Mouse (Mus musculus): ENCODE data around the gene Ctdnep1. TPM values are rescaled to one million over a fixed set of nuclear protein-coding genes. Genes with fewer than 3 reads are reported as not detected.
A peak's percentile ranks its signal among the peaks of the same experiment; 100 is the strongest.

Ctdnep1 gene
- total RNA-seq, 2 experiments from 2014 or later = 101 to 105 TPM

DNA sequence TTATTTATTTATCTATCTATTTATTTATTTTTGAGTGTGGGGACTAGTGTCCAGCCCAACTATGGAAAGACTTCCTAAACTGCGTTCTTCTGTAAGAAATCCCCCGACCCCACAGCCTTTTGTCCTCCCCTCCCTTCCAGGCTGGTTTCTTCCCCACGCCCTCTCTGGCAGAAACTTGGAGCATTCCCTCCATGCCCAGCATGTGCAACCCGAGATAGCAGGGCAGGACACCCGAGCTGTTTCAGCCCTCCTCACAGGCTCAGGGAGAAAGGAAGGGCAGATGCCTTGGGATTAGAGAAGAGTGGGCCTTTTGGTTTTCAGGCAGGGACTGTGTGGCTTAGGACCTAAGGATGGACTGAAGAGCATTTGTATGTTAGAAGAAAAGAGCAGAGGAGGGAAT lies 1.9 kb downstream of the Ctdnep1 start:
- DNase-seq (ENCODE audit: low spot score in 2 of 2) = no peak

DNA sequence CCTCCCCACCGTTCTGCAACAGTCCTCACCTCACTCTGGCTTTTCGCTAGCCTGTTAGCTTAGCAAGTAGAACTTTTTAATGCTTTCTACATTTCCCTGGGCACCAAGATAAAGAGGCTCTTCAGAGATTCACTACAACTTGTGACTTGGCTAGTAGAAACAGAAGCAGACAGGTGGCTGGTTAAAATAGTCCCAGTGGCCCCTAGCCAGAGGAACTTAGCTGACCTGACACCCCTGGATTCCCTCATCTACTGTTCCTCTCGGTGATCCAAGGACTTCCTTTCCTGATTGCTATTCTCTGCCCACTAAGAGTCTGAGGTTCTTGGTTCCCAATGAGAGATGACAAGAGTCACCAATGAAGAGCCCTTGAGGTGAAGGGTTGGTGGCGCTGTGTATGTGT lies 2.4 kb downstream of the Ctdnep1 start:
- no peak for DNase-seq (ENCODE audit: low spot score in 2 of 2)

DNA sequence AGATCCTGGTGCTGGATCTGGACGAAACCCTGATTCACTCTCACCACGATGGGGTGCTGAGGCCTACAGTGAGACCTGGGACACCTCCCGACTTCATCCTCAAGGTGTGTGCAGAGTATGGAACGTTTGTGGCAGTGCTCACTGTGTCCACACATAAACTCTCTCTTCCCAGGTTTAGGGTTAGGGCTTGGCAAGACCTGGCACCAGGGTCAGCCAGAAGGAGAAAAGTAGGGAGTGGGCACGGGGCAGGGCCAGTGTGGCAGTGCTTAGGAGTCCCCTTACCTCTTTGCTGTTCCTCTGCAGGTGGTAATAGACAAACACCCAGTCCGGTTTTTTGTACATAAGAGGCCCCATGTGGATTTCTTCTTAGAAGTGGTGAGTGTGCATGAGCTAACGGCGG lies 3.5 kb downstream of the Ctdnep1 start:
- no peak for DNase-seq (ENCODE audit: low spot score in 2 of 2)

DNA sequence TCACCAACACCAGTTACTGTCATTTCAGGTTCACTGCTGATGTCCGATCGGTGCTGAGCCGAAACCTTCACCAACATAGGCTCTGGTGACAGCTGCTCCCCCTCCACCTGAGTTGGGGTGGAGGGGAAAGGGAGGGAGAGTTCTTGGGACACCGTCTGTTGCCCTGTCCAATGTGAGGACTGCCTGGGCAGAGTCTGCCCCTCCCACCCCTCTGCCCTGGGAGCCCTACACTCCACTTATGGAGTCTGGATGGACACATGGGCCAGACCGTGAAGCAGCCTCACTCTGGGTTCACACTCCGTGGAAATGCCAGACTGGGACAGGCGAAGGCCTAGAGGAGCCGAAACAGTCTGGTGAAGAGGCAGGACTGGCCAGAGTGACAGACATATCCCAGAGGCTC lies 9.0 kb downstream of the Ctdnep1 start:
- no peak for DNase-seq (ENCODE audit: low spot score in 2 of 2)

DNA sequence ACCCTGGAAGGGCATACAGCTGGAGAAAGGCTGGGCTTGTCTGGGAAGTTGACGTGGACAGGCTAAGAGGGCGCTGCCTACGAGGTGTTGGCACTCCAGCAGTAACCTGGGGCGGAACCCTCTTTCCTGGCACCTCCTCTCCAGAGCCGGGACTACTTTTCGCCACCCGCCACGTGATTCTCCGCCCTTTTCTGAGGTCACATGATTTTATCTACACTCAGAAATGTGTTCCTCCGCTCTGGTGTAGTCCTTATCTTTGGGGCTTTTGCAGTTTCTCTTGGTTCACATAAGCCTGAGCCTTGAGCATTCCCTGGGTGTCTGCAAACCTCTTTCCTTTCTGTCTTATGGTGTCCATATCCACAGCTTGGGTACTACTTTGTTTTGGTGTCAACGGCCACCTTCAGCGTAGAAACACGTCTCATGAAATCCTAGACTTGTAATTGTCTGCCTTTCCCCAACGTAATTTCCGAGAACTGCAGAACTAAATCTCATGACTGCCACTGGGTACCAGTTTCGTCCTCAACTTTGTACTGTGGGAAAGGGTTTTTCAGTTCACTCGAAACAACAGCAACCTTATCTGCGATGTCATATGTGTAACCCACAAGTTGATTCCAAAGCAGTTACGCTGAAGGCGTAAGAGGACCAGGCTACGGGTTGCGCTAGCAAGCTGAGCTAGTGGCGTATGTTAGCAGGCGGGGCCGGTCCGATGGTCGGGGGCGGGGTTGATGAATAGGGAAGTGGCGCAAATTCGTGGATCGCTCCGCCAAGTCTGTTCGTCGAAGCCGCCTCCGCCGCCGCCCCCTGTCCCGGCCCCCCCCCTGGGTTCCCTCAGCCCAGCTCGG lies 10.1 kb downstream of the Ctdnep1 start, which contains the start of gene Gabarap:
Gene Gabarap, plus strand, starts transcription at position 294 of the 842 bp plus-strand sequence.
- peak; percentile 97 for DNase-seq (ENCODE audit: low spot score in 2 of 2)

DNA sequence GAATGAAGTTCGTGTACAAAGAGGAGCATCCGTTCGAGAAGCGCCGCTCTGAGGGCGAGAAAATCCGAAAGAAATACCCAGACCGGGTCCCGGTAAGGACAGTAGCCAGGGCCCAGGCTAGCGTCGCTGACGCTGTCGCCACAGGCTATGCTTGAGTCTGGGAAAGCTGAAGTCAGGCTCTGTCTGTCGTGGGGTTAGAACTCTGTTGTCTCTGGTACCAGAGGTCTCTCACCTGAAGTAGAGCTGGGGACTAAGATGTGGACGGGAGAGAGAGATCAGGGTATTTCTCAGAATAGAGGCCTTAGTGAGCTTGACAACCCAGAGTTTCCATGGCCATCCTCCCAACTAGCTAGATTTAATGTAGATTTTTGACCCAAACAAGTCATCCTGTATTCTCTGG lies 10.8 kb downstream of the Ctdnep1 start:
- DNase-seq (ENCODE audit: low spot score in 2 of 2) = no peak

DNA sequence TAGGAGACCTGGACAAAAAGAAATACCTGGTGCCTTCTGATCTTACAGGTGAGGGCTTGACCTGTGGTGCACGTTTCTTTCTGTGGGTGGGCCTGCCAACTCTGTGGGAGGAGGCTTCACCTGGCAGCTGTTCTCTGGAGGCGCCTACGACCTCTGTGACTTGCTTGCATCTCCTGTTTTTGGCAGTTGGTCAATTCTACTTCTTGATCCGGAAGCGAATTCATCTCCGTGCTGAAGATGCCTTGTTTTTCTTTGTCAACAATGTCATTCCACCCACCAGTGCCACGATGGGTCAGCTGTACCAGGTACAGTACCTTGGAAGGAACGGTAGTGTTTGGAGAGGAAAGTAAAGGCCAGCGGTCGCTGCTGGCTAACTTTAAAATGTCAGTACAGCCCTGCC lies 11.4 kb downstream of the Ctdnep1 start:
- no peak for DNase-seq (ENCODE audit: low spot score in 2 of 2)

DNA sequence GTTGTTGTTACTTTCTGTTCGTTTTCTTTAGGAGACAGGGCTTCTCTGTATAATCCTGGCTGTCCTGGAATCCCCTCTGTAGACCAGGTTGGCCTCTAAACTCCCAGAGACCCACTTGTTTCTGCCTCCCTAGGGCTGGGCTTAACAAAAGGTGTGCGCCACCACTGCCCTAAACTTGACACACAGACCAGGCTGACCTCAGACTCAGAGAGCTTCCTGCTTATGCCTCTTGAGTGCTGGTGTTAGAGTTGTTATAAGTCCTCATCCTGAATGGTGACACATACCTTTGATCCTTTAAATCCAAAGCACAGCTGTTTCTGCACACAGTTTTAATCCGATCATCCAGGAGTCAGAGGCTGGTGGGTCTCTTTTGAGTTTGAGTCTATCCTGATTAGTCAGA lies 12.0 kb downstream of the Ctdnep1 start:
- no peak for DNase-seq (ENCODE audit: low spot score in 2 of 2)

DNA sequence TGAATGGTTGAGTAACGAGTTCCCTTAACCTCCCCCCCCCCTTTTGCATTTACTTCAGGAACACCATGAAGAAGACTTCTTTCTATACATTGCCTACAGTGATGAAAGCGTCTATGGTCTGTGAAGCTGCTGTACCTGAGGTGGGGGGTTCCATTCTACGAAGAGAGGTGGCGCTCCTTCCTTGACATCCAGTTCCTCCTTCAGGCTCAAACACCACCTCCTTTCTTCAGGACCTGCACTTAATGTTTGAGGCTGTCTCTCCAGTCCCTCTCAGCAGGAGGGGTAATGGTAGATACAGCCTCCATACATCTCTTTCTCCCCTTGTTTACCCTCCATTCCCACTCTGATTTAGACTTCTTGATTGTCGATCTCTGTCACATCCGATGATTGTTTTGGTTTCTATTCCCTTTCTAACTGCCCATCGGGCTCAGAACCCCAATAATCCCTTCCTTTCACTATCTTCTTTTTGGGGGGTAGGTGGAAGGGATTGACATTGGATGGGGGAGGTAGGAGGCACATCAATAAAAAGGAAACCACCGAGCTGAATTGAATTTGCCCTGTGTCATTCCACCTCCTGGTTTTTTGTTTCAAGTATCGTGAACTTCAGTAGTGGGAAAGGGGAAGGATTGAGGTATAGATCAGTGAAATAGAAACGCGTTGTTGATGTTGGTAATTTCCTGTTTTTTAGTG lies 13.6 kb downstream of the Ctdnep1 start:
- no peak for DNase-seq (ENCODE audit: low spot score in 2 of 2)

DNA sequence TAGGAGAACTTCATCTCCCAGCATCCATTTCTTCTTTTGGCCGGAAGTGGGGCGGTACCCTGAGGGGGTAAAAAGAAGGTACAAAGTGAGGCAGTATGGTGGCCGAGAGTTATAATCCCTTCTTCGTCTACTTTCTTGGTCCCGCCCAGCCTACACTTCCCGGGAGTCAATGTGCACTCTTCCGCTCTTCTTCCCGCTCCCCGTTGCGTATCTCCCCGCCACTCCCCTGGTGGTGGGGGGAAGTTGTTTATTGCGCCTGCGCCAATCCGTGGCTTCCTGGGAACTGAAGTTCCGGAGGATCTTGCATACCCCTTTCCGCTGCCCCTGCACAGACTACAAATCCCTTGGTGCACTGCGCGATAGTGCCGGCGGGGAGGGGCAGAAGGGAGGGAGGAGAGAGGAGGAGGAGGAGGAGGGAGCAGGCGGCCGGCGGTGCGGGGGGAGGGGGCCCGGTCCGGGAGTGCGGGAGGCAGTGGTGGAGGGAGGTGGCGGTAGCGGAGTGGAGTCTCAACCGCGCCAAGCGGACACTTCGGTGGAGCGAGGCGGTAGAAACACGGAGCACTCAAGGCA lies 14.5 kb downstream of the Ctdnep1 start, which contains the start of gene Phf23:
Gene Phf23, plus strand, starts transcription at position 387 of the 570 bp plus-strand sequence.
- peak; percentile 97 for DNase-seq (ENCODE audit: low spot score in 2 of 2)

DNA sequence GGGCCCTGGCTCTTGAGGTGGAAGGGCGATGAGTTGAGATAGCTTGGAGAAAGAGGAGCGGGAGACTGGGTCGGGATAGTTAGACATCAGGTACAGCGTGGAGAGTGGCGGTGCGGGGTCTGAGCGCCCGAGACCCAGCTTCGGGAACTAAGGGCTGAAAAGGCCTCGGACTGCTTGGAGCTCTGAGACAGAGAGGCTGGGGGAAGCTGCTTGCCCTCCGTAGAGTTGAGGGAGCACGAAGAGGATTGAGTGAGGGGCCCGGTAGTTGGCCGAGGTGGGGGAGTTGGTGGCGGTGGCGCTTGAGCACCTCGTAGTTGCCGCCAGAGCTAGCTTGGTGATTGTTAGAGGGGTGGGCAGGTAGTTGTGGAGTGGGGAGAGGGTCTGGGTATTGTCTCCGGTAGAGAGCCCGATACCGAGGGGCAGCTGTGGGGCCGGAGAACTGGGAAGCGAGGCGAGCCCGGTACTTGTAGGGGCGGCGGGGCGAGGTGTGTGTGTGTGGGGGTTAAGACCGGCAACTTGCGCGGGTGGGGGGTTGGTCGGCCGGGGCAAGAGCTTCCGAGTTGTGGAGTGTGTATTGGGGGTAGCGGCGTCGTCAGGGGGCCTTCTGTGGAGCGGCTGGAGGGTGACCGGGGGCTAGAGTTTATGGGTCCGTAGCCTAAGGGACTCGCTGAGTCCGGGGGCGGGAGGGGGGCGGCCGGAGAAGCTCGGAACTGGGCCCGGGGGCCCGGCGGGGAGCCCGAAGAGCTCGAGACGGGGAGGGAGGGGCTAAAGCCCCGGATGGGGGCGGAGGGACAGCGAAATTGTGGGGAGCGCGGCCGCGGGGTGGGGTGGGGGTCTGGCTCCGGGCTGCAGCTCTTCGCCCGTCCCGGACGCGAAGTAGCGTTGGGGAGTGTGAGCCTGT lies 15.5 kb downstream of the Ctdnep1 start:
- DNase-seq (ENCODE audit: low spot score in 2 of 2) = peak in 1 of 2 experiments; percentile 59

DNA sequence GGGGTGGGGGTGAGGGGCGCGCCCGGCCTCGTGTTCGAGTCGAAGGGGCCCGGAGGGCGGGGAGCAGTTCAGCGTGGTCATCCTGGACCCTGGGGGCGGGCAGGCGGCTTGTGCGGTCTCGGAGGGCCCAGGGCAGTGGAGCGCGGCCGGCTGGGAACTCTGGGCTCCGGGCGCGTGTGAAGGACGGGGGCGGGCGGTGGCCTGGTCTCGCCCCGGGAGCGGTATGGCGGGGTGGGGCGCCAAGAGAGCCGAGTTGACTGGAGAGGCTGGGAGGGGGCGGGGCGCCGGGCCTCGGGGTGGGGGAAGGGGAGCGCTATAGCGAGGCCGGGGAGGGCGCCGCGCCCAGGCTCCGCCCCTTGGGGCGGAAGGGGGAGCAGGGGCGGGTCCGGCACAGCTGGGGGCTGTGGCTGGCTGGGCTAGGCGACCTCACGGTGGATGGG lies 16.1 kb downstream of the Ctdnep1 start:
- peak; percentile 69 to 81 for DNase-seq (ENCODE audit: low spot score in 2 of 2)

DNA sequence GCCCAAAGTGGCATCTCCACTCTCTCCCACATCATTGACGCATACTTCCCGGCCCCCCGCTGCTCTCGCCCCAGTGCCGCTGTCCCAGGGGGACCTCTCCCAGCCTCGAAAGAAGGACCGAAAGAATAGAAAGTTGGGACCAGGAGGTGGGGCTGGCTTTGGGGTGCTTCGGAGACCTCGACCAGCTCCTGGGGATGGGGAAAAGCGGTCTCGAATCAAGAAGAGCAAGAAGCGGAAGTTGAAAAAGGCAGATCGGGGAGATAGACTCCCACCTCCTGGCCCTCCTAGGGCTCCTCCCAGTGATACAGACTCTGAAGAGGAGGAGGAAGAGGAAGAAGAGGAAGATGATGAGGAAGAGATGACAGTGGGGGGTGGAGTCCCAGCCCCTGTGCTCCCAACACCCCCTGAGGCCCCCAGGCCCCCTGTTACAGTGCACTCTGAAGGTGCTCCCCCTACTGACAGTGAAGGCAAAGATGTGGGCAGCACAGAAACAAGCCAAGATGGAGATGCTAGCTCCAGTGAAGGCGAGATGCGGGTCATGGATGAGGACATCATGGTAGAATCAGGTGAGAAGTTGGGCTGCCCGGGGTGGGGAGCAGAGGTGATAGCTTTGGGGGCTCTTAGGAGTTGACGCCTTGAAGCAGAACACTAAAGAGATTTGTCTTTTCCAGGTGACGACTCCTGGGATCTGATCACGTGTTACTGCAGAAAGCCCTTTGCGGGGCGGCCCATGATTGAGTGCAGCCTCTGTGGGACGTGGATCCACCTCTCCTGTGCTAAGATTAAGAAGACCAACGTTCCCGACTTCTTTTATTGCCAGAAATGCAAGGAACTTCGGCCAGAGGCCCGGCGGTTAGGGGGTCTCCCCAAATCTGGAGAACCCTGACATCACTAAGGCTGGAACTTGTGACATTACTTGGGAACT lies 17.9 kb downstream of the Ctdnep1 start:
- no peak for DNase-seq (ENCODE audit: low spot score in 2 of 2)

DNA sequence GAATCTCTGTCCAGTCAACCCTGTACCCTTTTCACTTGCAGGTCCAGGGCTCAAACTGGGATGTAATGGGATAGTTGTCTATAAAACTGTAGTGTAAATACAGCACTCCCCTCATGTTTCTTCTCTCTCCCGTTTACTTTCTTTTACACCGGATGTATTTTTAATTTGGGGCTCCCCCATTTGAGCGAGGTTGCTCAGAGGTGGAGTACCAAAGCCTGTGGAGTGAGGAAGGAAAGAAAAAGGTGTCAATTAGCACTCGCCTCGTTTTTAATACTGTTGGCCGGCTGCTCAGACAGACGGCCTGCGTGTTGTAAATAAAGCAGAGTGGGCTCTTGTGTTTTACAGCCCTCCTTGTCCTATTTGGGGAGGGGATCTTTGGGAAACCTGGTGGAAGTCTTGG lies 18.7 kb downstream of the Ctdnep1 start:
- DNase-seq (ENCODE audit: low spot score in 2 of 2) = no peak

DNA sequence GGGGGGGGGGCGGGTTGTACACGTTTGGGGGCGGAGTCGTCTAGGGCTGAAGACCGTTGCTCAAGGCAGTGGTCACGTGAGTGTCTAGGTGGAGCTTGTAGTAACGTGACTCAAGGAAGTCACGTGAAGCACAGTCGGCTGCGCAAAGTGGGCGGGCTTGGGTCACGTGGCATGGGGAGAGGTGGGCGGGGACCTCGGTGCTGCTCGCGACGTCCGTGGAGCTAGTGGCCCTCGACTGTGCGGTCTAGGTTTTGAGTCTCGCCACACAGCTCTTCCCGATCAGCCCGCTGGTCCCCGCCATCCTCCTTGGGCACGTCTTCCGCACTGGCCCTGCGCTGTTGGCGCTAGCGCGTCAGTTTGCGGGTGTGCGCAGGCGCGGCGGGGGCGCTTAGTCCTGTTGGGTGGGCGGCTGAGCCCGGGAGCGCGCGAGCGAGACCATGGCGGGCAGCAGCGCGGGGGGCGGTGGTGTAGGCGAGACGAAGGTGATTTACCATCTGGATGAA lies 19.5 kb downstream of the Ctdnep1 start, which contains the start of gene Dvl2:
Gene Dvl2, plus strand, starts transcription at position 200 of the 503 bp plus-strand sequence.
- peak; percentile 85 to 87 for DNase-seq (ENCODE audit: low spot score in 2 of 2)

DNA sequence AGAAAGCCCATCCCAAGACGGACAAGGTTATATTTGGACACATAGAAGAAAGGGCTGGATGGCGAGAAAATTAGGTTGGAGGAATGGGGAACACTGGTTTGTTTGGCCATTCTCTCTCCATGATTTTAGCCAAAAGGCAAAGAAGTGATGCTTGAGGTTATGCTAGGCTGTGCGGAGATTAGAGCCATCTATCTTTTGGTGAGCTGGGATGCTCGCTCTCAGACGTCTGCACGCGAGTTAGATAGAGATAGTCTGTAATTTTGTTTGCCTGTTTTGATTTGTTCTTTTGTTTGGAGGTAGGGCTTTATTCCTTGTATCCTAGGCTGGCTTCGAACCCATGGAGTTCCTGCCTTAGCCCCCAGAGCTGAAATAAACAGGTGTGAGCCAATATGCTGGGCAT lies 20.2 kb downstream of the Ctdnep1 start:
- DNase-seq (ENCODE audit: low spot score in 2 of 2) = no peak

DNA sequence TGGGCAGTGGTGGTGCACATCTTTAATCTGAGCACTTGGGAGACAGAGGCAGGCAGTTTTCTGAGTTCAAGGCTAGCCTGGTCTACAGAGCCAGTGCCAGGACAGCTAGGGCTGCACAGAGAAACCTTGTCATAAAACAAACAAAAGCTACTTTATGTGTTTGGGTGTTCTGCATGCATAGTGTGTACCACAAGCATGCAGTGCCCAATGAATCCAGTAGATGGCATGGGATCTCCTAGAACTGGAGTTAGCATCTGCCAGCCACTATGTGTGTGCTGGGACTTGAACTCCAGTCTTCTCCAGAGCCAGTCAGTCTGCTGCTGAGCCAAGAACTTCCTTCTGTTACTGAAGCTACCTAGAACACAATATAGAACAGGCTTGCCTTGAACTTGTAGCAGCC lies 20.9 kb downstream of the Ctdnep1 start:
- peak in 1 of 2 experiments; percentile 57 for DNase-seq (ENCODE audit: low spot score in 2 of 2)

DNA sequence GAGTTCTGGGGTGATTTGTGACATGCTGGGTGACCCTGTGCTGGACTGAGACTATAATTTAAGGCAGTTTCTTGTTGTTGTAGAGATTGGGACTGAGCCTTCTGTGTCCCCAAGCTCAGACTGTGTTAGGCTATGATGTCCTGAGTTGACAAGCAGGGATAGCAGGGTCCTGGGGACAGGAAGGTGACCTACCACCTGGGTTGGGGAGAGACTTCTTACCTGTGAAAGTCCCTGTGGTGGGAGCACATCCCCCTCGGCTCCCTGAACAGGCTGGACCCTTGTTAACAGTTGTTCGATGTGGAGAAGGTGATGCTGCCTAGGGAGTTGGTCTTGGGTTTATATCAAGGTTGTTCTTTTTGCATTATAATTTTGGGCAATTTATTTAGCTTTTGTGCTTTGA lies 21.5 kb downstream of the Ctdnep1 start:
- DNase-seq (ENCODE audit: low spot score in 2 of 2) = no peak

DNA sequence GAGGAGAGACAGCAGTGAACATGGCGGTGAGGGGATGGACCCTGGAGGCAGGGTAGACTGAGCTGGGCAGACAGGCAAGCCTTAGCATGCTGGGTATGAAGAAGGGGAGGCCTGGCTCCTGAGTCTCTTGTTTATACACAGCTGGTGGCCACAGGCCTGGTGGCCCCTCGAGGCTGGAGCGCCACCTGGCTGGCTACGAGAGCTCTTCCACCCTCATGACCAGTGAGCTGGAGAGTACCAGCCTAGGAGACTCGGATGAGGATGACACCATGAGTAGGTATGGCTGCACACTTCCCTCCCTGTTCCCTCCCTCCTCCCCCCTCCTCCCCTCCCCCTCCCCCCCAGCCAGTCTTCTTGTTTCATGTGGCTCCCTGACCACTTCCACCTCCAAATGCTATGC lies 24.6 kb downstream of the Ctdnep1 start:
- DNase-seq (ENCODE audit: low spot score in 2 of 2) = no peak

DNA sequence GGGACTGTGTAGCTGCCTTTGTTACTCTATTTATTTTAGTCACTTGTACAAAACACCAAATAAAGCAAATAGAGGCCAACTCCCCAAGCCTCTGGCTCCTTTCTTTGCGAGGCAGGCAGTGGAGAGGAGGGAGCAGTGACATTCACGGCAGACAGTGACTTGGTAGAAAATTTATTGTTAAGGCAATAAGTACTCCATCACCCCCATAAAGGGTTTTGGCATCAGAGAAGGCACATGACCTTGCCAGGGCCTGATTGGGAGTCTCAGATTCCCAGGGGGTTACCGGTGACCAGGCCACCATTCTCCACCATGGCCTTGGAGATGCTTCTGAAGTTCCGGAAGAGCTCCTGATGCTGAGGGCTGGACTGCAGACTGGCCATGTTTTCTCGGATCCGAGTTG lies 29.1 kb downstream of the Ctdnep1 start:
- DNase-seq (ENCODE audit: low spot score in 2 of 2) = no peak
